Mouse (Mus musculus) left cerebral cortex, adult 11 months (tissue): ENCODE measurements at regions not wholly inside any gene's neighbourhood (a gene's known extent, or its start where the extent isn't known, plus 50 kb on each side); places are given as distances from the start of the nearest gene placed in this dataset.

Experiments used
- DNase-seq: peaks from one replicate; pipeline ENCODE4 v3.0.0; 2022; ENCODE audit warnings: low spot score

- DNase-seq, result no peak
Observed at GRCm38 (mm10) chr6:102977122-102977521, 404.2 kb upstream of the Cntn3 start.

- no peak for DNase-seq
Observed at GRCm38 (mm10) chr6:103023326-103023725, 450.4 kb upstream of the Cntn3 start.

- no peak for DNase-seq
Observed at GRCm38 (mm10) chr6:103024006-103024405, 451.1 kb upstream of the Cntn3 start.

GRCm38 (mm10) chr6:103028150-103028549 lies 455.2 kb upstream of the Cntn3 start:
- peak; percentile 12 for DNase-seq

GRCm38 (mm10) chr6:103033418-103033817 lies 460.5 kb upstream of the Cntn3 start:
- DNase-seq, result no peak

GRCm38 (mm10) chr6:103033919-103034318 lies 461.0 kb upstream of the Cntn3 start:
- no peak for DNase-seq

GRCm38 (mm10) chr6:103060591-103060990 lies 449.8 kb upstream of the Chl1 start:
- DNase-seq, result no peak

- no peak for DNase-seq
Observed at GRCm38 (mm10) chr6:103106189-103106588, 404.2 kb upstream of the Chl1 start.

- no peak for DNase-seq
Observed at GRCm38 (mm10) chr6:103119537-103119936, 390.8 kb upstream of the Chl1 start.

- DNase-seq, result no peak
Observed at GRCm38 (mm10) chr6:103140851-103141250, 369.5 kb upstream of the Chl1 start.

- no peak for DNase-seq
Observed at GRCm38 (mm10) chr6:103177851-103178250, 332.5 kb upstream of the Chl1 start.

- no peak for DNase-seq
Observed at GRCm38 (mm10) chr6:103183355-103183754, 327.0 kb upstream of the Chl1 start.

GRCm38 (mm10) chr6:103196838-103197237 lies 313.5 kb upstream of the Chl1 start:
- no peak for DNase-seq

GRCm38 (mm10) chr6:103201605-103202004 lies 308.8 kb upstream of the Chl1 start:
- peak; percentile 4 for DNase-seq

- no peak for DNase-seq
Observed at GRCm38 (mm10) chr6:103209202-103209601, 301.2 kb upstream of the Chl1 start.

- DNase-seq, result no peak
Observed at GRCm38 (mm10) chr6:103213160-103213559, 297.2 kb upstream of the Chl1 start.

- no peak for DNase-seq
Observed at GRCm38 (mm10) chr6:103236896-103237295, 273.5 kb upstream of the Chl1 start.

GRCm38 (mm10) chr6:103268984-103269383 lies 241.4 kb upstream of the Chl1 start:
- no peak for DNase-seq

- DNase-seq, result no peak
Observed at GRCm38 (mm10) chr6:103272216-103272615, 238.2 kb upstream of the Chl1 start.

- DNase-seq, result no peak
Observed at GRCm38 (mm10) chr6:103275071-103275470, 235.3 kb upstream of the Chl1 start.

GRCm38 (mm10) chr6:103275476-103275875 lies 234.9 kb upstream of the Chl1 start:
- peak; percentile 23 for DNase-seq

GRCm38 (mm10) chr6:103296015-103296414 lies 214.4 kb upstream of the Chl1 start:
- no peak for DNase-seq

GRCm38 (mm10) chr6:103306420-103307249 lies 203.8 kb upstream of the Chl1 start:
- DNase-seq, result no peak

GRCm38 (mm10) chr6:103307250-103307580 lies 203.2 kb upstream of the Chl1 start:
- no peak for DNase-seq
